Mouse (Mus musculus) kidney, postnatal 0 days (tissue): ENCODE results near the gene Adgrf5. TPM values are rescaled to one million over a fixed set of nuclear protein-coding genes. Genes with fewer than 3 reads are reported as not detected.

ENCODE experiments used
- ATAC-seq: fragments of 200-750 bp; cut with Nextera tagmentation; replicated peaks from 2 replicates; pipeline ENCODE4 v1.8.0; 2017; ENCODE audit warnings: low read depth, moderate number of reproducible peaks, moderate TSS enrichment, moderate library complexity; ENCODE audit not compliant: low FRiP score
- DNase-seq: peaks from one replicate; pipeline ENCODE4 v3.0.0-alpha.2; 2016; ENCODE audit warnings: low spot score
- H3K27ac ChIP-seq: fragments of 300-500 bp; sonication (generic); 2 replicates; pipeline ENCODE4 v1.5.1; 2014; ENCODE audit warnings: mild to moderate bottlenecking
- H3K27me3 ChIP-seq: fragments of 300-500 bp; sonication (generic); 2 replicates; pipeline ENCODE4 v1.6.1; 2014; ENCODE audit warnings: low read length, mixed read lengths; ENCODE audit not compliant: insufficient read depth
- H3K36me3 ChIP-seq: fragments of 300-500 bp; sonication (generic); 2 replicates; pipeline ENCODE4 v1.6.1; 2014; ENCODE audit warnings: low read length, mixed read lengths; ENCODE audit not compliant: insufficient read depth
- H3K4me1 ChIP-seq: fragments of 300-500 bp; sonication (generic); replicated peaks from 2 replicates; pipeline ENCODE4 v1.6.1; 2014; ENCODE audit warnings: antibody characterized with exemption, low read length, mixed read lengths; ENCODE audit not compliant: insufficient read depth
- H3K4me2 ChIP-seq: fragments of 300-500 bp; sonication (generic); 2 replicates; pipeline ENCODE4 v1.6.1; 2014; ENCODE audit warnings: mild to moderate bottlenecking, low read length, moderate library complexity, mixed read lengths
- H3K4me3 ChIP-seq: fragments of 300-500 bp; sonication (generic); replicated peaks from 2 replicates; pipeline ENCODE4 v1.5.1; 2014; ENCODE audit warnings: low read depth, low read length
- H3K9ac ChIP-seq: fragments of 300-500 bp; sonication (generic); 2 replicates; pipeline ENCODE4 v1.6.1; 2014; ENCODE audit warnings: low read depth, low read length
- H3K9me3 ChIP-seq: fragments of 300-500 bp; sonication (generic); replicated peaks from 2 replicates; pipeline ENCODE4 v1.6.1; 2016; ENCODE audit warnings: low read length, inconsistent platforms, mixed read lengths
- CTCF ChIP-seq: IDR thresholded peaks from 2 replicates; pipeline ENCODE4 v1.5.1; 2016; ENCODE audit warnings: antibody characterized with exemption, low read depth, mild to moderate bottlenecking, moderate library complexity
- WGBS: fragments of 180-500 bp; shearing (Covaris S2); extraction: QIAGEN DNeasy Blood & Tissue Kit; methylation state at CpG from one replicate; pipeline ENCODE4 v1.1.7; 2014; 5-methylcytosine and 5-hydroxymethylcytosine counted together
- polyA plus RNA-seq: library from polyadenylated mRNA; unstranded; fragments of >200 nt; fragmentation: Nextera tagmentation; extraction: Ambion mirVana; gene quantifications from 2 replicates; pipeline ENCODE4 v1.2.1, GENCODE M21; 2015

Adgrf5 gene
- polyA plus RNA-seq, 1 experiment from 2014 or later: 15.4 TPM

GRCm38 (mm10) chr17:43502592-43502991 lies 142.3 kb downstream of the Adgrf5 start, which contains the start of gene Mep1a:
Mep1a (minus strand) TSS chr17:43502812.
- 75% methylated on average over 9 of the region's 9 CpGs for WGBS
- peak within 1 kb of the TSS; percentile 0; the same call in 1 of the 2 replicates for H3K4me3 ChIP-seq
- H3K4me1 ChIP-seq: no peaks in the 10 kb centered on the region
- DNase-seq (peak; percentile 23), ATAC-seq (no peak)
- H3K4me2 ChIP-seq: no peak within 1 kb of the TSS; the same call in 1 of the 2 replicates
- peak within 1 kb of the TSS; percentile 26 for H3K27ac ChIP-seq
- no peak for TF ChIP-seq CTCF
- H3K9ac ChIP-seq: no peak within 1 kb of the TSS
- no peaks in the 10 kb centered on the region for H3K27me3 ChIP-seq
- H3K36me3 ChIP-seq: no peaks in the 10 kb centered on the region
- H3K9me3 ChIP-seq: no peaks in the 10 kb centered on the region

DNA sequence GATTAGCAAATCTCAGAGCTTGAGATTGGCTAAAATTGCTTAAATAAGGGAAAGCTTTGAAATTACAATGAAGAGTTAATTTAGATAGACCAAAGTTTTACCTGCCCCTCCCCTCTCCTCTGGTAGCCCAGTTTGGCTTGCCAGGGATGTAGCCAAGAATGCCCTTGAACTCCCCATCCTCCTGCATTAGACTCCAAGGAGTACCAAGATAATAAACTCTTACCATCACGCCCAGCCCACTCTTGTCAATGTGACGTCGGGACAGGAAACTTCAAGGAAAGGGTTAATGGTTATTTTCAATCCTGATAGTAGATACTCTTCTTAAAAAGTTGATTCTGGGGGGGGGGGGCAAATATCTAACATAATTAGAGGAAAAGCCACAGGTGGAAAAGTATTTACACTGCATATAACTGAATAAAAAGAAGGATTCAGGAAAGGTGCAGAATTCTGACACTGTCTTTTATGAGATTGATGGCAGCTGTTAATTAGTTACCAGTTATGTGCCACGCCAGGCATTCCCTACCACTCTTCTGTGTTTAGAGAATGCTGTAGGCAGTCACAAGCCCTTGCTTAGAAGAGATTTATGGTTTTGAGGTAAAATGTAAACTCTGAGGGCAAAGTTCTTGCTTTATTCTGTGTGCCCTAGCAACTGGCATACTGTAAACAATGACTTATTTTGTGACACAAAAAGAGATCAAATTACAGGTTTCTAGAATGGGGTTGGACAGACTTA lies 143.8 kb downstream of the Adgrf5 start:
- Histone ChIP-seq H3K4me3 (no peak overlapping the region), H3K4me2 (no peak overlapping the region; the same call in 1 of the 2 replicates), H3K27me3 (no peaks in the 10 kb centered on the region), H3K9ac (no peak overlapping the region), H3K27ac (no peak overlapping the region; the same call in 1 of the 2 replicates), H3K9me3 (no peaks in the 10 kb centered on the region), H3K36me3 (no peaks in the 10 kb centered on the region), H3K4me1 (no peaks in the 10 kb centered on the region)
- DNase-seq: peak; percentile 78
- WGBS: 31% methylated on average over 4 of the region's 4 CpGs
- no peak for TF ChIP-seq CTCF
- peak; percentile 89 for ATAC-seq

DNA sequence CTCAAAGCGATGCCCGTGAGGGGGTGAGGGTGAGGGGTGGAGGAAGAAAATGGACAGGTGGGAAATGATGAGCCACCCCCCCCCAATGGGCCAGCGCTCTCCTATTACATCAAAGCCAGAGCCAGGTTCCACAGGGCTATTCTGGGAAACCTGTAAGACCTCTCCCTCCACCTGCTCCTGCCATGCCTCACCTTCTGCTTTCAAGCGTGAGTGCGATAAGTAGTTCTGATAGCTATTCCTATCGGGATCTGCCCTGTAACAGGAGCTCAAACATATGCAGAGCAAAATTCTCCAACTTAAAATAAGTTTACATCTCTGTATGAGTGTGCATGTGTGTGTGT lies 144.3 kb downstream of the Adgrf5 start:
- H3K27me3 ChIP-seq: no peaks in the 10 kb centered on the region
- no peak overlapping the region for H3K9ac ChIP-seq
- H3K4me1 ChIP-seq: no peaks in the 10 kb centered on the region
- peak overlapping the region; percentile 56; the same call in 1 of the 2 replicates for H3K27ac ChIP-seq
- DNase-seq (no peak), ATAC-seq (no peak)
- no peak for TF ChIP-seq CTCF
- H3K4me2 ChIP-seq: no peak overlapping the region
- no peaks in the 10 kb centered on the region for H3K36me3 ChIP-seq
- 34% methylated on average over 6 of the region's 6 CpGs for WGBS
- H3K9me3 ChIP-seq: no peaks in the 10 kb centered on the region
- no peak overlapping the region for H3K4me3 ChIP-seq

Other genes with a start within 250 kb of the Adgrf5 start
- gene Adgrf1, start 90.1 kb upstream of the Adgrf5 start, polyA plus RNA-seq: 0.96 and 1.4 TPM in 2 replicates
- gene Mep1a, start 142.4 kb downstream of the Adgrf5 start, polyA plus RNA-seq: 126 and 133 TPM in 2 replicates
- gene Ankrd66, start 183.2 kb downstream of the Adgrf5 start, polyA plus RNA-seq: 0.46 and 0.54 TPM in 2 replicates
- gene Pla2g7, start 207.6 kb downstream of the Adgrf5 start, polyA plus RNA-seq: 80.3 and 88.8 TPM in 2 replicates